Comparison of ENCODE assay signal across 8 mouse cellular contexts in genomic region chr1:191956261-191956660, GRCm38 (mm10). TPM values are rescaled to one million over a fixed set of nuclear protein-coding genes. Genes with fewer than 3 reads are reported as not detected.
DNase-seq lines count a peak whose midpoint lies in the region; ATAC-seq and TF ChIP-seq lines count a peak whose summit lies in the region.

No protein-coding gene starts in this region.

- H3K27me3 ChIP-seq in intestine, embryonic 15.5 days (replicated peaks), result no peaks in the 10 kb centered on the region
- H3K27me3 ChIP-seq in lung, embryonic 14.5 days (ENCODE audit: insufficient read depth, low read length), result no peaks in the 10 kb centered on the region

- no peak overlapping the region for H3K9ac ChIP-seq in intestine, embryonic 15.5 days
- no peak overlapping the region for H3K9ac ChIP-seq in lung, embryonic 14.5 days

- H3K4me3 ChIP-seq in bone marrow macrophage, adult 2 months (ENCODE audit: insufficient read depth, low read length), result no peak overlapping the region
- no peak overlapping the region for H3K4me3 ChIP-seq in intestine, embryonic 15.5 days (replicated peaks)
- no peak overlapping the region for H3K4me3 ChIP-seq in lung, embryonic 14.5 days (ENCODE audit: low read depth, low read length)

- H3K36me3 ChIP-seq in intestine, embryonic 15.5 days, result no peaks in the 10 kb centered on the region
- H3K36me3 ChIP-seq in lung, embryonic 14.5 days (ENCODE audit: insufficient read depth), result no peaks in the 10 kb centered on the region

- WGBS in intestine, embryonic 15.5 days, result 66% methylated on average over 3 of the region's 3 CpGs
- WGBS in lung, embryonic 14.5 days, result 65% methylated on average over 3 of the region's 3 CpGs

- TF ChIP-seq CTCF in bone marrow macrophage, adult 2 months (IDR thresholded peaks at IDR 0.05; ENCODE audit: low read depth, low read length), result no peak
- TF ChIP-seq CTCF in lung, embryonic 14.5 days (IDR thresholded peaks at IDR 0.05; ENCODE audit: low read depth), result no peak

- peak overlapping the region; percentile 87; the same call in 1 of the 2 replicates for H3K27ac ChIP-seq in bone marrow macrophage, adult 2 months (ENCODE audit: insufficient read depth, low read depth, low read length)
- H3K27ac ChIP-seq in intestine, embryonic 15.5 days, result peak overlapping the region; percentile 27; the same call in 1 of the 2 replicates
- peak overlapping the region; percentile 78 for H3K27ac ChIP-seq in lung, embryonic 14.5 days (ENCODE audit: low read depth)

- peak; percentile 38 for DNase-seq in lung, embryonic 14.5 days
- no peak for DNase-seq in cerebellum, adult 9-11 months
- DNase-seq in retina, postnatal 1 day, result no peak
- no peak for DNase-seq in urinary bladder, adult 2 months (ENCODE audit: low spot score)

- TF ChIP-seq POLR2A in bone marrow macrophage, adult 2 months (IDR thresholded peaks at IDR 0.05; ENCODE audit: borderline replicate concordance, low read depth, low read length), result no peak

- H3K4me1 ChIP-seq in bone marrow macrophage, adult 2 months (ENCODE audit: control insufficient read depth, insufficient read depth, low read length), result peaks cover 26% of the 10 kb centered on the region
- 0 out of 2 replicates have a peak, but pooled peaks cover 2% of the 10 kb centered on the region for H3K4me1 ChIP-seq in intestine, embryonic 15.5 days (replicated peaks)
- no peaks in the 10 kb centered on the region for H3K4me1 ChIP-seq in lung, embryonic 14.5 days (ENCODE audit: insufficient read depth)

- H3K9me3 ChIP-seq in intestine, embryonic 15.5 days, result no peaks in the 10 kb centered on the region
- H3K9me3 ChIP-seq in lung, embryonic 14.5 days (ENCODE audit: low read depth, low read length), result no peaks in the 10 kb centered on the region

- H3K4me2 ChIP-seq in intestine, embryonic 15.5 days (replicated peaks), result no peak overlapping the region
- peak overlapping the region; percentile 36; the same call in 1 of the 2 replicates for H3K4me2 ChIP-seq in lung, embryonic 14.5 days

- ATAC-seq in CD4-positive, CD25-positive, alpha-beta regulatory T cell, adult 4 months, result peak; percentile 93
- ATAC-seq in intestine, embryonic 15.5 days, result 0 out of 2 replicates have a peak, but pooled peaks have one; percentile 36
- peak; percentile 71; the same call in 1 of the 2 replicates for ATAC-seq in lung, embryonic 14.5 days (ENCODE audit: insufficient read depth)
- ATAC-seq in megakaryocyte-erythroid progenitor cell, adult 5-6 weeks (replicated peaks; ENCODE audit: low FRiP score, low TSS enrichment, poor library complexity, severe bottlenecking), result no peak

RNA-seq across cellular contexts. Expression of gene Rd3, which starts 20.9 kb away (rescaled TPM):
- polyA plus RNA-seq in CD4-positive, CD25-positive, alpha-beta regulatory T cell, adult 4 months (2017; shearing (Covaris generic)), result 1 to 10 TPM in 1 of 2 experiments, under 1 TPM in 1; 0.24 to 1.5 TPM
- 0.43 TPM in 1 of 2 replicates, not detected in the other for polyA plus RNA-seq in bone marrow macrophage, adult 2 months (2012; ENCODE audit: insufficient read depth, insufficient read length, missing spikeins)
- 0.18 and 0.20 TPM in 2 replicates for polyA plus RNA-seq in intestine, embryonic 15.5 days (2015; fragmentation: Nextera tagmentation; extraction: Ambion mirVana)
- 0.45 and 1.8 TPM in 2 replicates for polyA plus RNA-seq in lung, embryonic 14.5 days (2014; fragmentation: Nextera tagmentation; extraction: Ambion mirVana)
- total RNA-seq in megakaryocyte-erythroid progenitor cell, adult 5-6 weeks (2014; fragmentation: Nextera tagmentation), result not detected in 2 replicates
- not detected in 2 replicates for total RNA-seq in megakaryocyte-erythroid progenitor cell, adult 5-6 weeks (2017)
- 0.06 and 0.10 TPM in 2 replicates for polyA plus RNA-seq in urinary bladder, adult 2 months (2012; rRNA removed)

RNA-seq across cellular contexts. Expression of gene Slc30a1, which starts 49.7 kb away (rescaled TPM):
- 1 to 10 TPM; 1.4 to 1.8 TPM for polyA plus RNA-seq in CD4-positive, CD25-positive, alpha-beta regulatory T cell, adult 4 months (2017; shearing (Covaris generic))
- polyA plus RNA-seq in bone marrow macrophage, adult 2 months (2012; ENCODE audit: insufficient read depth, insufficient read length, missing spikeins), result 10.1 and 12.3 TPM in 2 replicates
- polyA plus RNA-seq in intestine, embryonic 15.5 days (2015; fragmentation: Nextera tagmentation; extraction: Ambion mirVana), result 4.5 and 5.5 TPM in 2 replicates
- 2.9 and 3.9 TPM in 2 replicates for polyA plus RNA-seq in lung, embryonic 14.5 days (2014; fragmentation: Nextera tagmentation; extraction: Ambion mirVana)
- 4.4 and 5.5 TPM in 2 replicates for total RNA-seq in megakaryocyte-erythroid progenitor cell, adult 5-6 weeks (2014; fragmentation: Nextera tagmentation)
- 6.2 and 6.7 TPM in 2 replicates for total RNA-seq in megakaryocyte-erythroid progenitor cell, adult 5-6 weeks (2017)
- 11.2 and 12.6 TPM in 2 replicates for polyA plus RNA-seq in urinary bladder, adult 2 months (2012; rRNA removed)

Comparison
In these comparisons a context has a peak if more than half of its experiments do, and no peak if none do; other contexts are left out.
1. H3K27ac ChIP-seq: peak in every context shown above with its lines; median percentile 87 in bone marrow macrophage, adult 2 months; 78 in lung, embryonic 14.5 days; 27 in intestine, embryonic 15.5 days.